Mouse (Mus musculus) kidney, embryonic 15.5 days (tissue): ENCODE measurements around the gene Gtf2i. TPM values are rescaled to one million over a fixed set of nuclear protein-coding genes. Genes with fewer than 3 reads are reported as not detected.

ENCODE experiments used
- ATAC-seq: fragments of 200-750 bp; cut with Nextera tagmentation; replicated peaks from 2 replicates; pipeline ENCODE4 v1.8.0; 2017; ENCODE audit warnings: moderate TSS enrichment; ENCODE audit not compliant: low FRiP score
- H3K27ac ChIP-seq: fragments of 300-500 bp; sonication (generic); 2 replicates; pipeline ENCODE4 v1.5.1; 2015; ENCODE audit warnings: mild to moderate bottlenecking, inconsistent platforms
- H3K27me3 ChIP-seq: fragments of 300-500 bp; sonication (generic); 2 replicates; pipeline ENCODE4 v1.6.1; 2015; ENCODE audit warnings: inconsistent platforms
- H3K36me3 ChIP-seq: fragments of 300-500 bp; sonication (generic); 2 replicates; pipeline ENCODE4 v1.6.1; 2015; ENCODE audit warnings: inconsistent platforms
- H3K4me1 ChIP-seq: fragments of 300-500 bp; sonication (generic); 2 replicates; pipeline ENCODE4 v1.6.1; 2015; ENCODE audit warnings: inconsistent platforms
- H3K4me2 ChIP-seq: fragments of 300-500 bp; sonication (generic); 2 replicates; pipeline ENCODE4 v1.6.1; 2015; ENCODE audit warnings: moderate library complexity, mild to moderate bottlenecking, inconsistent platforms
- H3K4me3 ChIP-seq: fragments of 300-500 bp; sonication (generic); replicated peaks from 2 replicates; pipeline ENCODE4 v1.5.1; 2015; ENCODE audit warnings: mild to moderate bottlenecking, inconsistent platforms
- H3K9ac ChIP-seq: fragments of 300-500 bp; sonication (generic); 2 replicates; pipeline ENCODE4 v1.6.1; 2015; ENCODE audit warnings: mild to moderate bottlenecking, inconsistent platforms
- H3K9me3 ChIP-seq: fragments of 300-500 bp; sonication (generic); replicated peaks from 2 replicates; pipeline ENCODE4 v1.6.1; 2016; ENCODE audit warnings: inconsistent platforms
- WGBS: fragments of 180-500 bp; shearing (Covaris S2); methylation state at CpG from one replicate; pipeline ENCODE4 v1.1.7; 2015; ENCODE audit warnings: mixed read lengths; 5-methylcytosine and 5-hydroxymethylcytosine counted together
- microRNA-seq: library from miRNA; unstranded; fragments of <30 nt; microRNA quantifications from one replicate; pipeline ENCODE4, GENCODE M21; 2016
- polyA plus RNA-seq: library from polyadenylated mRNA; unstranded; fragments of >200 nt; fragmentation: Nextera tagmentation; extraction: Ambion mirVana; gene quantifications from 2 replicates; pipeline ENCODE4 v1.2.1, GENCODE M21; 2015

Gene Gtf2i
- polyA plus RNA-seq, 1 experiment from 2014 or later: 196 TPM

- H3K9me3 ChIP-seq: no peaks in the 10 kb centered on the region
- 0 out of 2 replicates have a peak overlapping the region, but pooled peaks have one; percentile 38 for H3K9ac ChIP-seq
Measured at GRCm38 (mm10) chr5:134221278-134221677, 93.3 kb downstream of the Gtf2i start.

GRCm38 (mm10) chr5:134217900-134218299 is 96.7 kb downstream of the Gtf2i start:
- Histone ChIP-seq H3K4me3 (no peak overlapping the region), H3K27me3 (peaks cover 13% of the 10 kb centered on the region), H3K9me3 (no peaks in the 10 kb centered on the region), H3K4me2 (no peak overlapping the region), H3K4me1 (peaks cover 17% of the 10 kb centered on the region), H3K9ac (no peak overlapping the region), H3K27ac (no peak overlapping the region), H3K36me3 (peaks cover 14% of the 10 kb centered on the region)
- no peak for ATAC-seq
- WGBS: 69% methylated on average over 7 of the region's 7 CpGs

More at GRCm38 (mm10) chr5:134221278-134221677, 93.3 kb downstream of the Gtf2i start:
- Histone ChIP-seq H3K4me2 (peak overlapping the region; percentile 81), H3K4me1 (peaks cover 26% of the 10 kb centered on the region), H3K36me3 (peaks cover 9% of the 10 kb centered on the region), H3K27ac (no peak overlapping the region), H3K27me3 (peaks cover 13% of the 10 kb centered on the region), H3K4me3 (peak overlapping the region; percentile 39)
- 33% methylated on average over 4 of the region's 4 CpGs for WGBS
- ATAC-seq: no peak

DNA sequence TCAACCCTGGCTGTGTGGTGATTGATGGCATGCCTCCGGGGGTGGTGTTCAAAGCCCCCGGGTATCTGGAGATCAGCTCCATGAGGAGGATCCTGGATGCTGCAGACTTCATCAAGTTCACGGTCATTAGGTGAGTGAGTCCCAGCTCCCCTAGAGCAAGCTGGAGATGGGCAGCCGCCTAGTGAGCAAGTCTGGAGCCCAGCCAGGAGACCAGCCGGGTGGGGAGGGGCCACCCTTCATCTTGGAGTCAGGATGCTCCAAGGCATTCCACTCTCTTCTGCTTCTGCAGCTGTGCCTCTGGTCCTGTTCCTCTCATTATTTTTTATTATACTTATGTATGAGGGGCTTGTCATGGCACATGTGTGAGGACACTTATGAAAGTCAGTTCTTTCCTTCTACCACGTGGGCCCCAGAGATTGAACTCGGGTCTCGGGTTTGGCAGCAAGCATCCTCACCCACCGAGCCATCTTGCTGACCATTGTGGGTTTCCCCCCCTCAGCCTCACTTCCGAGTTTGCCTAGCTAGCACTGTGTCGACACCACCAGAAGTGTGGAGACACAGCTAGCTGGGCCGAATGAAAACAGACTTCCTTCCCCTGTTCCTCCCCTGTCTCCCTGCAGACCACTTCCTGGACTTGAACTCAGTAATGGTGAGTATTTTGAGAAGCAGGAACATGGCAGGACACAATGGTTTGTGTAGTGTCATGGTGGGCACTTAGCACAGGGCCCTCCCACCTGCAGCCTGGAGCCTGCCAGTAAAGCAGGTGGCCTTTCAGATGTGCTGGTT is 100.3 kb downstream of the Gtf2i start:
- 61% methylated on average over 12 of the region's 12 CpGs for WGBS
- Histone ChIP-seq H3K4me1 (peaks cover 10% of the 10 kb centered on the region; the same call in 1 of the 2 replicates), H3K27me3 (no peaks in the 10 kb centered on the region), H3K9ac (no peak overlapping the region), H3K4me3 (no peak overlapping the region), H3K36me3 (peaks cover 14% of the 10 kb centered on the region), H3K9me3 (no peaks in the 10 kb centered on the region), H3K27ac (no peak overlapping the region), H3K4me2 (no peak overlapping the region)
- no peak for ATAC-seq

DNA sequence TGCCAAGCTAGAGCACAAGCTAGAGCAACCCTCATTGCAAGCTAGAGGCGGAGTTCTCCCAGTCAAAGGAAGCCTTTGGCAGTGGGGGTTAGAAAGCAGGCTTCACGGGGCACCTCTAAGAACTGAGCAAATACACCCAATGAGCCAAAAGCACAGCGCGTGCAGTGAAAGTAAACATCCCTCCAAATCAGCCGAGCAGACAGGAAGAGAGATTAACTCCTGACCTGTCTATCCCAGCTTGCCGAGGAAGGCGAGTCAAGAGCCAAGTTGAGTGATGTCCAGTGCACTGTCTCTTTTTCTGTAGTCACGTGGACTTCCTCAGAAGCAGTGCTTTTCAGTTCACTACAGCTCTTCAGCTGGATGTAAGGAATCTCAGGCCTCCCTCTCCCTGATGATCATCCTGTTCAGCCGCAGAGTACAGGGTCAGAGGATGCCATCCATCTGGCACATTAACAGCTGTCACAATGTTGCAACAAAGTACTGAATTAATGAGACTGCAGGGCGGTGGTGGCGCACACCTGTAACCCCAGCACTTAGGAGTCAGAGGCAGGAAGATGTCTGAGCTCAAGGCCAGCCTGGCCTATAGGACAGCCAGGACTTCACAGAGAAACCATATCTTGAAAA is 104.5 kb downstream of the Gtf2i start:
- no peak overlapping the region for H3K4me2 ChIP-seq
- peak; percentile 50; the same call in 1 of the 2 replicates for ATAC-seq
- H3K27me3 ChIP-seq: no peaks in the 10 kb centered on the region
- H3K4me3 ChIP-seq: no peak overlapping the region
- H3K4me1 ChIP-seq: peaks cover 10% of the 10 kb centered on the region; the same call in 1 of the 2 replicates
- H3K9ac ChIP-seq: no peak overlapping the region
- H3K9me3 ChIP-seq: no peaks in the 10 kb centered on the region
- peaks cover 6% of the 10 kb centered on the region; the same call in 1 of the 2 replicates for H3K36me3 ChIP-seq
- 13% methylated on average over 11 of the region's 11 CpGs for WGBS
- H3K27ac ChIP-seq: no peak overlapping the region

- no peak for ATAC-seq
- H3K9me3 ChIP-seq: no peaks in the 10 kb centered on the region
- WGBS: 77% methylated on average over 10 of the region's 10 CpGs
Measured at GRCm38 (mm10) chr5:134206721-134207120, 107.8 kb downstream of the Gtf2i start.

DNA sequence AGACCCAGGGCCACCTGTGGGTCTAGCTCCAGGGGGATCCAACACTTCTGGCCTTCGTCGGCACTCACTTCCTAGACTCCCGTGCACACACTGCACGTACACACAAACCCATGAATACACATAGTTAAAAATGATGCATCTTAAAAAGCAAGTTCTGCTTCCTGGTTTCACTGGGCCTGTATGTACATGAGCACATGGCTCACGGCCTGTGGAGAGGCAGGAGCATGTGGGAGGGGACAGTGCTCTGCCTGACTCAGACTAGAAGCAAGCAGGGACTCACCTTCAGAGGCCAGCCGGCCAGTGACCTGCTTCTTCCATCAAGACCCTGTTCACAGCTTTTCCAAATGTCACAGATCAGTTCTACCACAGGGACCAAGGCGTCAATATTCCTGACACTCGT is 120.9 kb downstream of the Gtf2i start:
- no peak overlapping the region for H3K4me3 ChIP-seq
- no peak for ATAC-seq
- WGBS: 78% methylated on average over 8 of the region's 8 CpGs
- no peaks in the 10 kb centered on the region for H3K27me3 ChIP-seq
- H3K9me3 ChIP-seq: no peaks in the 10 kb centered on the region
- H3K27ac ChIP-seq: no peak overlapping the region
- peaks cover 48% of the 10 kb centered on the region for H3K36me3 ChIP-seq
- H3K9ac ChIP-seq: no peak overlapping the region
- no peak overlapping the region for H3K4me2 ChIP-seq
- H3K4me1 ChIP-seq: 0 out of 2 replicates have a peak, but pooled peaks cover under 1% of the 10 kb centered on the region

More at GRCm38 (mm10) chr5:134206721-134207120, 107.8 kb downstream of the Gtf2i start:
- Histone ChIP-seq H3K27me3 (no peaks in the 10 kb centered on the region), H3K4me2 (no peak overlapping the region), H3K4me1 (peaks cover 10% of the 10 kb centered on the region; the same call in 1 of the 2 replicates), H3K4me3 (no peak overlapping the region), H3K9ac (no peak overlapping the region), H3K36me3 (peaks cover 28% of the 10 kb centered on the region; the same call in 1 of the 2 replicates), H3K27ac (no peak overlapping the region)

DNA sequence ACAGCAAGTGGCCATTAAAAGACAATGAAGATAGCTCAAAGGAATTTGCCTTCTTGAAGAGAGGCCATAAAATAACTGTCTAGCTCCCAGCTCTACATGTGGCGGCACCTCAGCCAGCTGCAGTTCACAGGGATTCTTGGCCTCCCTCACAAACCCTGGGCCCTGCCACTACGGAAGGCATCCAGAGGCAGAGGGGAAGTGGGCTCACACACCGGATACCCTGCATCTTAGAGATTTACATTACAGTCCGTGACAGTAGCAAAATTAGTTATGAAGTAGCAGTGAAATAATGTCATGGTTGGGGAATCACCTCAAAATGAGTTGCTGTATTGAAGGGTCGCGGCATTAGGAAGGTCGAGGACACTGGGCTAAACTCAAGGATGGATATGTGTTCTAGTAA is 126.0 kb downstream of the Gtf2i start:
- H3K4me1 ChIP-seq: peaks cover 9% of the 10 kb centered on the region
- no peak overlapping the region for H3K4me2 ChIP-seq
- no peaks in the 10 kb centered on the region for H3K27me3 ChIP-seq
- H3K4me3 ChIP-seq: no peak overlapping the region
- H3K36me3 ChIP-seq: peaks cover 17% of the 10 kb centered on the region; the same call in 1 of the 2 replicates
- ATAC-seq: no peak
- 54% methylated on average over 7 of the region's 7 CpGs for WGBS
- no peaks in the 10 kb centered on the region for H3K9me3 ChIP-seq
- H3K27ac ChIP-seq: peak overlapping the region; percentile 37; the same call in 1 of the 2 replicates
- H3K9ac ChIP-seq: no peak overlapping the region

Small RNAs within 50 kb of the gene (microRNA-seq; reads per million reads assigned to microRNA genes)
- gene Mir3965: not detected

Other genes with a start within 250 kb of the Gtf2i start
- gene Castor2, start 215.0 kb downstream of the Gtf2i start, polyA plus RNA-seq: 10.2 and 12.8 TPM in 2 replicates
- 34.6 and 37.2 TPM in 2 replicates for gene Rcc1l, start 138.0 kb downstream of the Gtf2i start, polyA plus RNA-seq
- 9.1 and 9.6 TPM in 2 replicates for gene Gtf2ird2, start 130.7 kb downstream of the Gtf2i start, polyA plus RNA-seq
- gene Ncf1, start 85.1 kb downstream of the Gtf2i start, polyA plus RNA-seq: 3.6 and 3.7 TPM in 2 replicates
- 77.5 and 84.3 TPM in 2 replicates for gene Gtf2ird1, start 142.0 kb upstream of the Gtf2i start, polyA plus RNA-seq
- gene Clip2, start 237.7 kb upstream of the Gtf2i start, polyA plus RNA-seq: 3.9 and 4.2 TPM in 2 replicates
- 0.32 TPM in 2 replicates for gene Syna, start 245.4 kb upstream of the Gtf2i start, polyA plus RNA-seq